Mouse (Mus musculus) embryonic facial prominence, embryonic 14.5 days (tissue): Measurements from ENCODE around the gene Ola1. TPM values are rescaled to one million over a fixed set of nuclear protein-coding genes. Genes with fewer than 3 reads are reported as not detected.
A peak's percentile ranks its signal among the peaks of the same experiment; 100 is the strongest.

Experiments
- ATAC-seq: fragments of 200-750 bp; cut with Nextera tagmentation; 2 replicates; pipeline ENCODE4 v1.8.0; 2017; ENCODE audit warnings: low read depth, moderate number of reproducible peaks, moderate TSS enrichment
- DNase-seq: peaks from one replicate; pipeline ENCODE4 v3.0.0-alpha.2; 2015; ENCODE audit warnings: low spot score
- H3K27ac ChIP-seq: fragments of 300-500 bp; sonication (generic); replicated peaks from 2 replicates; pipeline ENCODE4 v1.5.1; 2014; ENCODE audit warnings: low read depth, mild to moderate bottlenecking, low read length, moderate library complexity
- H3K27me3 ChIP-seq: fragments of 300-500 bp; sonication (generic); replicated peaks from 2 replicates; pipeline ENCODE4 v1.6.1; 2014; ENCODE audit warnings: low read length; ENCODE audit not compliant: control insufficient read depth, insufficient read depth
- H3K36me3 ChIP-seq: fragments of 300-500 bp; sonication (generic); 2 replicates; pipeline ENCODE4 v1.6.1; 2014; ENCODE audit warnings: low read length, mixed read lengths; ENCODE audit not compliant: control insufficient read depth, insufficient read depth
- H3K4me1 ChIP-seq: fragments of 300-500 bp; sonication (generic); 2 replicates; pipeline ENCODE4 v1.6.1; 2014; ENCODE audit warnings: antibody characterized with exemption, low read length; ENCODE audit not compliant: control insufficient read depth, insufficient read depth
- H3K4me2 ChIP-seq: fragments of 300-500 bp; sonication (generic); 2 replicates; pipeline ENCODE4 v1.6.1; 2014; ENCODE audit warnings: low read depth, mild to moderate bottlenecking, low read length, moderate library complexity, mixed read lengths
- H3K4me3 ChIP-seq: fragments of 300-500 bp; sonication (generic); 2 replicates; pipeline ENCODE4 v1.5.1; 2014; ENCODE audit warnings: low read depth, mild to moderate bottlenecking, low read length
- H3K9ac ChIP-seq: fragments of 300-500 bp; sonication (generic); 2 replicates; pipeline ENCODE4 v1.6.1; 2014; ENCODE audit warnings: low read depth, mild to moderate bottlenecking, low read length, moderate library complexity, mixed read lengths
- H3K9me3 ChIP-seq: fragments of 300-500 bp; sonication (generic); 2 replicates; pipeline ENCODE4 v1.6.1; 2016; ENCODE audit warnings: low read length; ENCODE audit not compliant: control insufficient read depth
- WGBS: fragments of 180-500 bp; shearing (Covaris S2); extraction: QIAGEN DNeasy Blood & Tissue Kit; methylation state at CpG from one replicate; pipeline ENCODE4 v1.1.7; 2014; 5-methylcytosine and 5-hydroxymethylcytosine counted together
- polyA plus RNA-seq: library from polyadenylated mRNA; unstranded; fragments of >200 nt; fragmentation: Nextera tagmentation; extraction: Ambion mirVana; gene quantifications from 2 replicates; pipeline ENCODE4 v1.2.1, GENCODE M21; 2014

Gene Ola1
- polyA plus RNA-seq, 1 experiment from 2014 or later, result 90.7 TPM

DNA sequence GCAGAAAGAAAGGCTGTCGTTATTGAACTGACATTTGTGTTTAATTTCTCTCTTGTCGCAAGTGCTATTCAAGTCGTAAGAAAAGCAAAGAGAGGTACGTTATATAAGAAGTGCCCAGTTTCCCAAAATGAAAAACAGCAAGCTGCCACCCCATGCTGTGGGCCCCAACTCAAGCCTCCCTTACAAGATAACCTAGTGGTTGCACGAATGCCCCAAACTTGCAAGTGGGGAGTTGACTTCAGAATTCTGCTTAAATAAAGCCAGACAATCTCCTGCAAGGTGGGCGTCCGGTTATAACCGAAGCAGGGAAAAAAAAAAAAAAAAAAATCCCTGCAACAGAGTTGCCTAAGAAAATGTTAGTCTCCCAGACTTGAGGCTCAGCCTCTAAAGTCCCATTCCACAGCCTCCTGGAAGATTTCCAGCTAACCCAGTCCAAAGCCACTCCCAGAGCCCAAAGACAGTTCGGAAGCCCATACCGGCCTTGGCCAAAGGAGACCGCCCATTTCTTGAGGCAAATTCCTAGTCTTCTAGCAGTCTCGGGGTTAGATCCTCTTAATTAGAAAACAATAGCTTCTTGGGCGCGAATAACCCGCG lies 44.5 kb upstream of the Ola1 start:
- Histone ChIP-seq H3K4me3 (peak overlapping the region; percentile 47), H3K36me3 (no peaks in the 10 kb centered on the region), H3K27me3 (peaks cover 49% of the 10 kb centered on the region), H3K27ac (no peak overlapping the region; the same call in 1 of the 2 replicates), H3K9me3 (no peaks in the 10 kb centered on the region), H3K4me2 (peak overlapping the region; percentile 80), H3K4me1 (peaks cover 13% of the 10 kb centered on the region), H3K9ac (peak overlapping the region; percentile 60)
- no peak for ATAC-seq
- peak; percentile 55 for DNase-seq
- WGBS, result 4% methylated on average over 16 of the region's 16 CpGs

DNA sequence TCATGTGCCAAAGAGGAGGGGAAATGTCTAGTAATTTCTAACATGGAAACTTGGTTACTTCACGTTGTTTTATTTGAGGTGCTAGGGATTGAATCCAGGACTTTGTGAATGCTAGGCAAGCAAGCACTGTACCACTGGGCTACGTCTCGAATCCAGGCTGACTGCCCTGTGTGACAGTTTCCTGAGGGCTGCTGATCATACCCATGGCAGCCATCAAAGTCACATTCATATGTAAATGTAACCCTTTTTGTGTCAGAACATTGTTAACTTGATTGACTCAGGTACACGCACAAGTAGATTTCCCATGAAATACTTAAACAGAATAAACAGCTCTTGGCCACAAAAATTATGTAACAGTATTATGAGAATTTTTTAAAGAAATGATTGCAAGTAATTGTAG lies 30.0 kb upstream of the Ola1 start:
- no peaks in the 10 kb centered on the region for H3K4me1 ChIP-seq
- WGBS, result 83% methylated on average over 4 of the region's 4 CpGs

DNA sequence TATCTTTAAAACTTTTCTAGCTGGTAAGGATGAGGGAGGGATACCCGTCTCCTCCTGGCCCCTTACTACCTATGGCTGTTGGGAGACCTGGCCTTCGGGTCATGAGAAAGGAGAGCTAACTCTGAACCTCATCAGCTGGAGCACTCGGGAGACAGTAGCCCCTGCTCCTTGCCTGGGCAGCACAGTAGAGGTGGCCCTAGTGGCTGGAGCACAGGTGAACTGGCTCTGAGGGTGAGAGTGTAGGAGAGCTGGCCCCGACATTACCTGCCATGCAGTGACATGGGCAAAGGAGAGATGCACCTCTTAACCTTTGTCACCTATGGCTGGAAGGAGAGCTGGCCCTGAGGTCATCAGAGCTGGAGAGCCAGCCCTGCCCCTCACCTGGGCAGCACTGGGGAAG lies 22.6 kb upstream of the Ola1 start:
- H3K4me1 ChIP-seq, result no peaks in the 10 kb centered on the region
- no peaks in the 10 kb centered on the region for H3K9me3 ChIP-seq
- 82% methylated on average over 4 of the region's 4 CpGs for WGBS
- H3K36me3 ChIP-seq, result no peaks in the 10 kb centered on the region
- DNase-seq (no peak), ATAC-seq (no peak)
- no peak overlapping the region for H3K4me2 ChIP-seq
- no peak overlapping the region for H3K9ac ChIP-seq
- H3K27me3 ChIP-seq, result no peaks in the 10 kb centered on the region
- no peak overlapping the region for H3K27ac ChIP-seq
- no peak overlapping the region for H3K4me3 ChIP-seq

More for the DNA sequence above, 30.0 kb upstream of the Ola1 start:
- ATAC-seq, result no peak
- H3K27me3 ChIP-seq, result no peaks in the 10 kb centered on the region
- H3K9me3 ChIP-seq, result 0 out of 2 replicates have a peak, but pooled peaks cover 5% of the 10 kb centered on the region
- no peak overlapping the region for H3K4me3 ChIP-seq
- DNase-seq, result no peak
- H3K4me2 ChIP-seq, result no peak overlapping the region
- no peaks in the 10 kb centered on the region for H3K36me3 ChIP-seq
- no peak overlapping the region for H3K9ac ChIP-seq
- H3K27ac ChIP-seq, result no peak overlapping the region

GRCm38 (mm10) chr2:73231081-73231480 lies 12.4 kb upstream of the Ola1 start:
- H3K27ac ChIP-seq, result no peak overlapping the region
- H3K27me3 ChIP-seq, result no peaks in the 10 kb centered on the region
- 48% methylated on average over 3 of the region's 3 CpGs for WGBS
- H3K4me2 ChIP-seq, result no peak overlapping the region
- no peak overlapping the region for H3K9ac ChIP-seq
- H3K36me3 ChIP-seq, result no peaks in the 10 kb centered on the region
- ATAC-seq (no peak), DNase-seq (no peak)
- H3K4me3 ChIP-seq, result no peak overlapping the region
- no peaks in the 10 kb centered on the region for H3K4me1 ChIP-seq
- no peaks in the 10 kb centered on the region for H3K9me3 ChIP-seq

DNA sequence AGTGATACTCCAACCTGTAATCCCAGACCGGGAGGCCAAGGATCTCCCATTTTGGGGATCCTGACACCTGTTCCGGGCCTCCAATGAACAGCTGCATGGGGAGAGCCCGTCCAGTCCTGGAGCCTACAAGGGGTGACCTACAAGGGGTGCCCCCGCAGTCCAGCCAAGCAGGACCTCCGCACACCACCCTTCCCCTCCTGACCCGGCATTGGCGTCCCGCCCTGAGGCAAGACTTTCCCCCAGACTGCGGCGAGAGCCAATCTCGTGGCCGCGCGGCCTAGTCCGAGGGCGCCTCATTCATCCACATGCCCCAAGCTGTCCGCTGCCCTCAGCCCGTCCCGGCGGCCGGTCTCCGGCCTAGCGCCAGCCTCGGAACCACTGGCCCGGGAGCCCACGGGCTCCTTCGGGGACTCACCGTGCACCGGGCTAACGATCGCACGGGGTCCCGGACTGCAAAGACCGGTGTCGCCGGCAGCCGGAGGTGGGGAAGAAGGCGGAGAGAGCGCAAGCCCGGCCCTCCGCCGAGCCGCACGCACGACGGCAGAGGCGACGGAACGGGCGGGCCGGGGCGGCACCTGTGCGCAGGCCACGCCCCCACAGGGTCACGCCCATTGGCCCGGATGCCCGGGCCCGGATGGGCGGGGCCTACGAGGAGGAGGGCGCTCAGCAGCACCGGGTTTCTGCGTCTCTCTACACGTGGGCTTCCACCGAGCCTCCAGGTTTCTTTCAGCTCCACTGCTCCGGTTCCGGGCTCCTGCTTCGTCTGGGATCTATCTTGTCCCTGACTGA lies 4.7 kb downstream of the Ola1 start:
- peak; percentile 99 for ATAC-seq
- Histone ChIP-seq H3K9me3 (no peaks in the 10 kb centered on the region), H3K27ac (peak overlapping the region; percentile 65; the same call in 1 of the 2 replicates), H3K27me3 (no peaks in the 10 kb centered on the region), H3K4me1 (peaks cover 7% of the 10 kb centered on the region), H3K4me2 (peak overlapping the region; percentile 88), H3K9ac (peak overlapping the region; percentile 81), H3K36me3 (peaks cover 18% of the 10 kb centered on the region; the same call in 1 of the 2 replicates), H3K4me3 (peak overlapping the region; percentile 89)
- peak; percentile 96 for DNase-seq
- under 1% methylated on average over 52 of the region's 68 CpGs for WGBS

DNA sequence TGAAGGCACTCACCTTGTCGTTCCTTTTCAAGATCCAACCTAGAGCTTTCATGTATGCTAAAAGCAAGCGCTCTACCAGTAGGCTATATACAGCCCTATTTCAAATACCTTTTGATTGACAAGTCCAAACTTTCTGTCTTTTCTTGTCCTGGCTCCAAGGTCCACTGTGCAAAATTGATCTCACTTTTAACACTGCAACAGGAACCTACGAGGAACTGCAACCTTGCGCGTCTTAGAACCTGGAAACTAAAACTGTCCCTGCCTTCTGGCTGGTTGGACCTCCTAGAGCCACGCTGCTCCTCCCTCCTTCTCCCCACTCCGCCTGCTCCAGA lies 5.2 kb downstream of the Ola1 start:
- H3K27me3 ChIP-seq, result no peaks in the 10 kb centered on the region

GRCm38 (mm10) chr2:73204328-73204727 lies 14.4 kb downstream of the Ola1 start:
- no peak overlapping the region for H3K27ac ChIP-seq
- H3K4me2 ChIP-seq, result no peak overlapping the region
- no peaks in the 10 kb centered on the region for H3K4me1 ChIP-seq
- H3K9me3 ChIP-seq, result no peaks in the 10 kb centered on the region
- H3K27me3 ChIP-seq, result no peaks in the 10 kb centered on the region
- H3K9ac ChIP-seq, result no peak overlapping the region
- DNase-seq (no peak), ATAC-seq (no peak)
- 83% methylated on average over 6 of the region's 6 CpGs for WGBS
- H3K4me3 ChIP-seq, result no peak overlapping the region
- peaks cover 4% of the 10 kb centered on the region; the same call in 1 of the 2 replicates for H3K36me3 ChIP-seq

More for the DNA sequence above, 5.2 kb downstream of the Ola1 start:
- peak overlapping the region; percentile 89 for H3K4me3 ChIP-seq
- peaks cover 7% of the 10 kb centered on the region for H3K4me1 ChIP-seq
- DNase-seq (no peak), ATAC-seq (no peak)
- 19% methylated on average over 7 of the region's 7 CpGs for WGBS
- 0 out of 2 replicates have a peak overlapping the region, but pooled peaks have one; percentile 65 for H3K27ac ChIP-seq
- peak overlapping the region; percentile 88 for H3K4me2 ChIP-seq
- peak overlapping the region; percentile 81 for H3K9ac ChIP-seq
- peaks cover 18% of the 10 kb centered on the region; the same call in 1 of the 2 replicates for H3K36me3 ChIP-seq
- no peaks in the 10 kb centered on the region for H3K9me3 ChIP-seq

- H3K4me1 ChIP-seq, result no peaks in the 10 kb centered on the region
- no peak for ATAC-seq
- 86% methylated on average over 2 of the region's 2 CpGs for WGBS
- H3K27ac ChIP-seq, result no peak overlapping the region
- H3K9me3 ChIP-seq, result no peaks in the 10 kb centered on the region
- no peaks in the 10 kb centered on the region for H3K36me3 ChIP-seq
- no peak overlapping the region for H3K9ac ChIP-seq
- H3K27me3 ChIP-seq, result no peaks in the 10 kb centered on the region
- no peak overlapping the region for H3K4me2 ChIP-seq
- no peak overlapping the region for H3K4me3 ChIP-seq
- peak; percentile 20 for DNase-seq
Measured at GRCm38 (mm10) chr2:73188488-73188887, 30.2 kb downstream of the Ola1 start.
